Mouse (Mus musculus): ENCODE data around the gene Gm28230.

Gene Gm28230

DNA sequence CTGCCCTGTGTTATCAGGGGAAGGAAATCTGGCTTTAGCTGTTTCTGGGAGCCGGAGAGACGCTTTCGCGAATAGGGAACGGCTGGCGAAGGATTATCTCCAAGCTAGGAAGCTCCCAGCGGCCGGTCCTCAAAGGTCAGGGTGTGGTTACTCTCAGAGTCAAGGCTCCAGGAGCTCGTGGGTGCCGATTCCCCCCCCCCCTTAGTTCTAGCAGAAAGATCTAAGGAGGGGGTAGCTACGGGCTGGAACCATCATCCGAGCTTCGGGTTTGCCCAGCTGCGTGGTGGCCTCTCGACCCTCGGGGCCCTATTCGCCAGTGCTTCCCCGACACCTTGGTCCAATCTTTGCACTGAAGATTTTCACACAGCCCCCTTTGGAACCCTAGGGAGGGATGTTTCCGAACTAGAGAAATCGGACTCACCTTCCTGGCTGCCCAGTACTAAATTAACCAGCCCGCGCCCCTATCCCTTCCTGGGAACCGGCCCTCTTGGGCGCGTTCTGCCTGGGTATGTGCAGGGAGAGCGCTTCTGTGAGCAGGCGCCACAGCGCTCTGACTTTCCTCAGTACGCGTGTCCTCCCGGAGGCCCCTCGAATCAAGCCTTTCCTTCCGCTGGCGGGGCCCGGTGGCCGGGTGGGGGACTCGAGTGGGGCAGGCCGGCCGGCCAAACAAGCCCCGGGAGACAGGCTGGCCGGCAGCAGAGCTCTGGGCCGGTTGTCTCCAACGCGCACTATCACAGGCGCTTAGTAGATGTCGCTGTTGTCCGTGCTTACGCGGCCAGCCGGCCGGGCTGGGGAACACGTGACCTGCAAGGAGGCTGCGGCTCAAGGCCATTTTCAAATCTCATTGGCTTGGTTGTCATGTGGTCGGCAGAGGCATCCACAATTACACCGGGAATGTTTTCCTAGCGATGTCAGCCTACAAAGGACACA, 35.2 kb upstream of the Gm28230 start, which contains the start of gene Hoxd10:
Gene Hoxd10, plus strand, starts transcription at position 903 of the 930 bp plus-strand sequence.
- peak; percentile 82 for DNase-seq (ENCODE audit: low read depth, low spot score)

DNA sequence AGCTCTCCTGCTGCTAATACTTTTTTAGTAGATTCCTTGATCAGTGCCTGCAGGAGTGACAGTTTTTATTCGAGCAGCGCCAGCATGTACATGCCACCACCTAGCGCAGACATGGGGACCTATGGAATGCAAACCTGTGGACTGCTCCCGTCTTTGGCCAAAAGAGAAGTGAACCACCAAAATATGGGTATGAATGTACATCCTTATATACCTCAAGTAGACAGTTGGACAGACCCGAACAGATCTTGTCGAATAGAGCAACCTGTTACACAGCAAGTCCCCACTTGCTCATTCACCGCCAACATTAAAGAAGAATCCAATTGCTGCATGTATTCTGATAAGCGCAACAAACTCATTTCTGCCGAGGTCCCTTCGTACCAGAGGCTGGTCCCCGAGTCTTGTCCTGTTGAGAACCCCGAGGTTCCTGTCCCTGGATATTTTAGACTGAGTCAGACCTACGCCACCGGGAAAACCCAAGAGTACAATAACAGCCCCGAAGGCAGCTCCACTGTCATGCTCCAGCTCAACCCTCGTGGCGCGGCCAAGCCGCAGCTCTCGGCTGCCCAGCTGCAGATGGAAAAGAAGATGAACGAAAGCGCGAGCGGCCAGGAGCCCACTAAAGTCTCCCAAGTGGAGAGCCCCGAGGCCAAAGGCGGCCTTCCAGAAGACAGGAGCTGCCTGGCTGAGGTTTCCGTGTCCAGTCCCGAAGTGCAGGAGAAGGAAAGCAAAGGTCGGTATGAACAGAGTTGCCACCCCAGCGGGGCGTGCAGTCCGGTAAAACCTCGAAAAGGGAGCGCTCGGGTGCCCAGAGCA, 34.3 kb upstream of the Gm28230 start:
- DNase-seq (ENCODE audit: low read depth, low spot score) = no peak

GRCm38 (mm10) chr2:74692808-74693431, 33.6 kb upstream of the Gm28230 start:
- no peak for DNase-seq (ENCODE audit: low read depth, low spot score)

DNA sequence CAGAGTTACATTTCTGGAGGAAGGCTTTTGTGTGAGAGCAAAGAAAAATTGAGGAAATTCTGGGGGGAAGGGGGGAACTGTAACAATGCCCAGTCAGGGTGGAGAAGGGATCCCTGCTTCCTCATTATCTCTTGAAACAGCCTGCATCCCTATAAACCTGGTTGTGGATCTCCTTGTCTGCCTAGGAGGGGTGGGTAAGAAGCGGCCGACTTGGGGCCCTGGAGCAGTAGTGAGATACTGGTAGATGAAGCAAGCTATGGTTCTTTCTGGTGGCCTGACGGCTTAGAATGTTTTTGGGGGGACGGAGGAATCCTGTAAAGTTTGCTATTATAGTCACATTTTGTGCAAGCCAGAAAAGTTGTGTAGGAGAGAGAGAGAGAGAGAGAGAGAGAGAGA, 33.1 kb upstream of the Gm28230 start:
- no peak for DNase-seq (ENCODE audit: low read depth, low spot score)

DNA sequence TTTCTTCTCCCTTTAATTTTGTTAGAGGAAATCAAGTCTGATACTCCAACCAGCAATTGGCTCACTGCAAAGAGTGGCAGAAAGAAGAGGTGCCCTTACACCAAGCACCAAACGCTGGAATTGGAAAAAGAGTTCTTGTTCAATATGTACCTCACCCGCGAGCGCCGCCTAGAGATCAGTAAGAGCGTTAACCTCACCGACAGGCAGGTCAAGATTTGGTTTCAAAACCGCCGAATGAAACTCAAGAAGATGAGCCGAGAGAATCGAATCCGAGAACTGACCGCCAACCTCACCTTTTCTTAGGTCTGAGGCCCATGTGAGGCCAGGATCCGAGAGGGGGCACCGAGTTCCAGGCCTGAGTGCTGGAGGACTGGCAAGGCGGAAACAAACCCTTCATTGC, 32.5 kb upstream of the Gm28230 start:
- DNase-seq (ENCODE audit: low read depth, low spot score) = no peak

DNA sequence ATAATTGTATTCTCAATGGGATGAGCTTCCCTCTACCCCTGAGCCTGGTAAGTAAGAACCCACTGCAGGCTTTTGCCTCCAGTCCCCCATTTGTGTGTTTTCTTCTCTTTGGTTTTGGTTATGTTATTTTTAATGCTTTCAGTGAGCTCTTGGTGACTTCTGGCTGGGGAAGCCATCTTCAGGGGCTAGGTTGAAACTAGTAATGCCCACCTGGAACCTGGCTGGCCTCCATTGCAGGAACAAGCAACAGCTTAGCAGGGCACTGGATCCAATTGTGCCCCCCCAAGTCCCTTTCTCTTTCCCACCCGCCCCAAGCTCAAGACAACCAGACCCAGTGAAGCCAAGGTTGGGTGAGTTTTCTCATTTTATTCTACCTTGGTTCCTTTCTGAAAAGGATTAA, 31.1 kb upstream of the Gm28230 start:
- no peak for DNase-seq (ENCODE audit: low read depth, low spot score)

DNA sequence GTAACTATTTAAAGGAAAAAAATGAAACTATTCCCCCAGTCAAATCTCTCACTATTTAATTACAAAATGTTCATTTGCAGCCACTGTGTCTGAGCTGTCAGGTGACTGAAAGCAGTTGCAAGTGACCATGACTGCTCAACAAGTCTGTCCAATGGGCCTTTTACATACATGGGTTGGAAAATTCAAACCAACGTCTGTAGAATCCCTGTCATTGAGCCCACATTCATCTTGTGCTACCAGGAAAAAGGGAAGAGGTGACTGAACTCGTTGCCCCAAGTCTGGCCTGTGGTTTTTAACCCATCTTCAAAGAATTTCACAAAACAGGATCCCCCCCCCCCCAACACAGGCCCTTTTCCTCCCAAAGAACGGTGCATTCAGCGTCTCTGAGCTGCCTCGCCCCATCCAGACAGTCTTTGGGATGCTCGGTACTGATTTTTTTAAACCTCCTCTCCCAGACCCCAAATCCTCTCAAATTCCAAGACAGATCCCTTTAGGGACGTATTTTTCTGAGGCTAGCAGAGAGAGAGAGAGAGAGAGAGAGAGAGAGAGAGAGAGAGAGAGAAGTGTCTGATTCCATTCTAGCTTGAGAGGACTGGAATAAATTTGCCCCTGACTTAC, 30.6 kb upstream of the Gm28230 start:
- no peak for DNase-seq (ENCODE audit: low read depth, low spot score)

DNA sequence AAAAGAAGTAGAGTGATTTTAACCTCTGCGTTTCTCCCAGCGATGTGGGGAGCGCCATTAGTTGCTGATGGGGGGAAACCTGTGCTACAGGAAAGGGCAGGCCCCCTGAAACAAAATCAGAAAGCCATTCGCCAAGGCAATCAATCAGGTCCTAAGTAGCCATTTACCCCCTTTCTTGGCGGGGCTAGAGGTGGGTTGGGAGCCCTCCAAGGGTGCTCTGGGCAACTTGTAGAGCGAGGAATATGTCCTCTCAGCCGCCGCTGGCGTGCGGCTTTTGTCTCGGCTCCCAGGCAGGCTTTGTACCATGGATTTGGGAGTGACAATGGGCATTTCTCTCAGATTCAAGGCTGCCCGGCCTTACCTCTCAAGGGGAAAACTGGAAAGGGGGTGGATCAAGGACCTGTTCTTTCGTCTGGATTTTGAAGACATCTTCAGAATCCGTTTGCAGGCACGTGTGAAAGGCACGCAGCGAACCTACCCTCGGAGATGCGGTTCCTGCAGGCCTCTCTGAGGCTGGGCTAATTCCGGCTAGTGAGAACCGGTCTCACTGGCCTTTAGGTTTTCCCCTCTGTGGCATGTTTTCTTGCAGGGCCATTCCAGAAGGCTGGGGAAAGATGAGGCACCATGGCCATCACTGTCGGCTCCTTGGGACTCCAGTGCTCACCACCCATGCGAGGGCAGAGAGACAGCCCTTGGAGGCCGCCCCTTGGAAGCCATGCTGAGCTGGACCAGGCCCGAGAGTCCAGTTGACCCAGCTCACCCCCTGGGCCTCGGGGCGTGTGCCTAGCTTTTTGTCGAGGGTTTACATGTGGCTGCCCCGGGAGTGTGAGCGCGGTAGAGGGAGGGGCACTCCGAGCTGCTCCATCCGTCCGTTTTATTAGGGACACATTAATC, 29.8 kb upstream of the Gm28230 start:
- no peak for DNase-seq (ENCODE audit: low read depth, low spot score)

GRCm38 (mm10) chr2:74697567-74698121, 28.9 kb upstream of the Gm28230 start, which contains the start of gene Hoxd9:
TSS of gene Hoxd9 (plus strand) at chr2:74697727.
- no peak for DNase-seq (ENCODE audit: low read depth, low spot score)

- no peak for DNase-seq (ENCODE audit: low read depth, low spot score)
Measured at GRCm38 (mm10) chr2:74698201-74699052, 28.1 kb upstream of the Gm28230 start.

- no peak for DNase-seq (ENCODE audit: low read depth, low spot score)
Measured at GRCm38 (mm10) chr2:74699053-74699430, 27.5 kb upstream of the Gm28230 start.

- no peak for DNase-seq (ENCODE audit: low read depth, low spot score)
Measured at GRCm38 (mm10) chr2:74699664-74700545, 26.6 kb upstream of the Gm28230 start.

GRCm38 (mm10) chr2:74700546-74701112, 25.9 kb upstream of the Gm28230 start:
- no peak for DNase-seq (ENCODE audit: low read depth, low spot score)

DNA sequence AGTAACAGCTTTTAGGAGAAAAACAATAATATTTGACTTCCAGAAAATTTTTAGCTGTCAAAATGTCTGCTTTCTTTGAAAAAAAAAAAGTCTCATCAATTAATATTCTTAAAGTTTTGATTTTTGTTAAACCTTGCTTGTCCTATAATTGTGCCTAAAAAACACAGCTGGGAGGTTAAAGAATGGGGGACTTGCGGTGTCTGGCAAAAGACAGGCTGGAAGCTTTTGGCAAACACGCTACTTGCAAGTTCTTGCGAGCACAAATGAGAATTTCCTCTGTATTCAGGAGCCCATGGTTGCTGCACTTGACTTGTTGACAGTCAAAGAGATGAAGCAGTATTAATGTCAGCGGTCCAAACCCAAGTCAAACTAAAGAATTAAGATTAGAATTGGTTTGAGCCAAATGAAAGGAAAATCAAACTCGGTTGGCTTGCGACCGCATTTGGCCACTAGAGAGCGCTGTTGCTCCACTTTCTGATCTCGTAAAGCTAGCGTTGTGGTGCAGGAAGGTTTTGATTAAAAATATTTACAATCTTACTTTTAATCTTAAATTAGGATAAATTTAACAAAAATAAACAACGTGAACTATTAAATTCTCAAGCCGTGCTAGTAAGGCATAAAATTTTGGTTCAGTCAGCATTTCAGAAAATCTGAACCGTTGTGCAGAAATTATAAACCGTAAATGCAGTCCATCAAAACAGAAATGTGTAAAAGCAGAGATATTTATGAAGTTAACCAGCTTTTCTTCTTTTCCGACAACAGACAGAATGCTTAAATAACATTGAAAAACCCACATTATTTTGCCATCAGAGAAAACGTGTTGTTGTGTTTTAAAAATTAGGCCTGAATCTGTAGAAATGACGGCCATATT, 24.3 kb upstream of the Gm28230 start:
- no peak for DNase-seq (ENCODE audit: low read depth, low spot score)

- no peak for DNase-seq (ENCODE audit: low read depth, low spot score)
Measured at GRCm38 (mm10) chr2:74702820-74703219, 23.7 kb upstream of the Gm28230 start.

DNA sequence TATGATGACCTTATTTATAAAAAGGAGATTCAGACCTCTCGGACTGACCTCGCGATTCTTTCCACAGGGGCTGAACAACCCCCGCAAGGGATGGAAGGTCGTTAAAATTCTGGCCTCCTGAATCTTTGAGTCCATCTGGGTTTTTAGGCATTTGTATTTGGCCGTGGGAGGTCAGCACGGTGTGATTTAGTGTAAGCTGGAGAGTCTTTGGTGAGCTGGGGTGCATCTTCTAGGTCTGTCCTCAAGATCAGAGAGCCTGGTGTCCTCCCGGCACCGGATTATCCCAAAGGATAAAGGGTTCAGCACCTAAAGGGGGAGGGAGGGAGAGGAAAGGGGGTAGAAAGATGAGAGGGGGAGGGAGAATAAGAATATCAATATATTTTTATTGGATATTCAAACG, 23.2 kb upstream of the Gm28230 start:
- DNase-seq (ENCODE audit: low read depth, low spot score) = no peak
